Mouse (Mus musculus): ENCODE data around the gene Msmb. TPM values are rescaled to one million over a fixed set of nuclear protein-coding genes. Genes with fewer than 3 reads are reported as not detected.

The Msmb gene
- polyA plus RNA-seq, 1 experiment from 2014 or later: not detected

Other genes with a start within 250 kb of the Msmb start
- 0.24 and 0.38 TPM in 2 replicates for gene Galnt15, start 113.0 kb upstream of the Msmb start, polyA plus RNA-seq (2015; fragmentation: Nextera tagmentation; extraction: Ambion mirVana)
- 34.3 and 38.4 TPM in 2 replicates for gene Oxnad1, start 56.6 kb upstream of the Msmb start, polyA plus RNA-seq (2015; fragmentation: Nextera tagmentation; extraction: Ambion mirVana)
- gene Dph3, start 56.3 kb upstream of the Msmb start, polyA plus RNA-seq (2015; fragmentation: Nextera tagmentation; extraction: Ambion mirVana): 66.3 and 81.3 TPM in 2 replicates
- 131 and 154 TPM in 2 replicates for gene Ncoa4, start 17.8 kb downstream of the Msmb start, polyA plus RNA-seq (2015; fragmentation: Nextera tagmentation; extraction: Ambion mirVana)
- 288 and 312 TPM in 2 replicates for gene Timm23, start 59.9 kb downstream of the Msmb start, polyA plus RNA-seq (2015; fragmentation: Nextera tagmentation; extraction: Ambion mirVana)
- gene Parg, start 59.9 kb downstream of the Msmb start, polyA plus RNA-seq (2015; fragmentation: Nextera tagmentation; extraction: Ambion mirVana): 23.6 and 26.6 TPM in 2 replicates
- 10.9 and 12.2 TPM in 2 replicates for gene Ogdhl, start 180.0 kb downstream of the Msmb start, polyA plus RNA-seq (2015; fragmentation: Nextera tagmentation; extraction: Ambion mirVana)
- gene 1700024G13Rik, start 246.4 kb downstream of the Msmb start, polyA plus RNA-seq (2015; fragmentation: Nextera tagmentation; extraction: Ambion mirVana): not detected in 2 replicates

All from heart, embryonic 15.5 days (tissue).